Mouse (Mus musculus) cerebellum, postnatal 25 days (tissue): Measurements from ENCODE around the gene Gm20431.

Source experiments
- DNase-seq, 2 experiments: peaks; one replicate each; pipeline ENCODE4 v3.0.0; 2021; ENCODE audit warnings: mixed read lengths in 2 of 2

Gm20431 gene

GRCm38 (mm10) chr2:167597492-167598186 lies 63.7 kb downstream of the Gm20431 start:
- DNase-seq = no peak

GRCm38 (mm10) chr2:167596726-167597491 lies 64.4 kb downstream of the Gm20431 start:
- no peak for DNase-seq

- no peak for DNase-seq
These were observed 65.0 kb downstream of the Gm20431 start for GRCm38 (mm10) chr2:167596262-167596661.

- DNase-seq = no peak
These were observed 65.5 kb downstream of the Gm20431 start for GRCm38 (mm10) chr2:167595761-167596171.

GRCm38 (mm10) chr2:167594444-167594934 lies 66.8 kb downstream of the Gm20431 start:
- peak in 1 of 2 experiments; percentile 43 for DNase-seq

- DNase-seq = no peak
These were observed 67.6 kb downstream of the Gm20431 start for GRCm38 (mm10) chr2:167593551-167594250.

GRCm38 (mm10) chr2:167588774-167589577 lies 72.3 kb downstream of the Gm20431 start:
- no peak for DNase-seq

- no peak for DNase-seq
These were observed 74.3 kb downstream of the Gm20431 start for GRCm38 (mm10) chr2:167586976-167587375.

GRCm38 (mm10) chr2:167586041-167586440 lies 75.3 kb downstream of the Gm20431 start:
- DNase-seq = no peak

GRCm38 (mm10) chr2:167585273-167585672 lies 76.0 kb downstream of the Gm20431 start:
- no peak for DNase-seq

GRCm38 (mm10) chr2:167583161-167583952 lies 77.9 kb downstream of the Gm20431 start:
- no peak for DNase-seq

GRCm38 (mm10) chr2:167578521-167578920 lies 82.8 kb downstream of the Gm20431 start:
- DNase-seq = no peak

- DNase-seq = no peak
These were observed 84.0 kb downstream of the Gm20431 start for GRCm38 (mm10) chr2:167577186-167577785.

- no peak for DNase-seq
These were observed 85.1 kb downstream of the Gm20431 start for GRCm38 (mm10) chr2:167576121-167576620.

- DNase-seq = no peak
These were observed 85.7 kb downstream of the Gm20431 start for GRCm38 (mm10) chr2:167575581-167575980.

GRCm38 (mm10) chr2:167574814-167575213 lies 86.5 kb downstream of the Gm20431 start:
- DNase-seq = no peak

GRCm38 (mm10) chr2:167571442-167572220 lies 89.7 kb downstream of the Gm20431 start:
- DNase-seq = no peak

GRCm38 (mm10) chr2:167570815-167571214 lies 90.5 kb downstream of the Gm20431 start:
- DNase-seq = peak in 1 of 2 experiments; percentile 15

- peak in 1 of 2 experiments; percentile 23 for DNase-seq
These were observed 91.2 kb downstream of the Gm20431 start for GRCm38 (mm10) chr2:167569934-167570651.
